Mouse (Mus musculus) cerebellum, adult (tissue): ENCODE data around the gene Gnpda2.
A peak's percentile ranks its signal among the peaks of the same experiment; 100 is the strongest.

Experiments
- ATAC-seq: cut with Nextera tagmentation; 2 replicates; pipeline ENCODE4 v1.9.2; 2017; ENCODE audit warnings: mild to moderate bottlenecking, moderate library complexity, mixed read lengths; ENCODE audit not compliant: insufficient number of reproducible peaks, low FRiP score, low TSS enrichment

The Gnpda2 gene

GRCm38 (mm10) chr5:69591640-69592461 lies at the start of gene Gnpda2:
Gene Gnpda2 (minus strand): TSS chr5:69592340.
- ATAC-seq: peak; percentile 99

- no peak for ATAC-seq
Observed at GRCm38 (mm10) chr5:69634766-69635165, 42.6 kb upstream of the Gnpda2 start.

GRCm38 (mm10) chr5:69620899-69621298 lies 28.8 kb upstream of the Gnpda2 start:
- no peak for ATAC-seq

GRCm38 (mm10) chr5:69613209-69613796 lies 21.2 kb upstream of the Gnpda2 start:
- ATAC-seq: peak; percentile 15; the same call in 1 of the 2 replicates

GRCm38 (mm10) chr5:69601027-69601426 lies 8.9 kb upstream of the Gnpda2 start:
- peak; percentile 45; the same call in 1 of the 2 replicates for ATAC-seq

GRCm38 (mm10) chr5:69557404-69557935 lies 34.7 kb downstream of the Gnpda2 start:
- no peak for ATAC-seq

GRCm38 (mm10) chr5:69556628-69557403 lies 35.3 kb downstream of the Gnpda2 start, which contains the start of gene Guf1:
Gene Guf1 (plus strand): TSS chr5:69556923.
- ATAC-seq: peak; percentile 91

- ATAC-seq: peak; percentile 64; the same call in 1 of the 2 replicates
Observed at GRCm38 (mm10) chr5:69542489-69542888, 49.7 kb downstream of the Gnpda2 start, which contains the start of gene Yipf7. Gene Yipf7 (minus strand): TSS chr5:69542648.

- ATAC-seq: no peak
Observed at GRCm38 (mm10) chr5:69541680-69542079, 50.5 kb downstream of the Gnpda2 start.

- no peak for ATAC-seq
Observed at GRCm38 (mm10) chr5:69523944-69524343, 68.2 kb downstream of the Gnpda2 start.
